Mouse (Mus musculus) liver, postnatal 0 days (tissue): ENCODE measurements around the gene Bend4.

ENCODE experiments used
- CTCF ChIP-seq: sonication (generic); IDR thresholded peaks from 2 replicates; pipeline ENCODE4 v1.5.1; 2016; ENCODE audit warnings: antibody characterized with exemption, low read depth
- EP300 ChIP-seq: IDR thresholded peaks from 2 replicates; pipeline ENCODE4 v1.6.1; 2016; ENCODE audit warnings: antibody characterized with exemption, low read depth, mild to moderate bottlenecking

DNA sequence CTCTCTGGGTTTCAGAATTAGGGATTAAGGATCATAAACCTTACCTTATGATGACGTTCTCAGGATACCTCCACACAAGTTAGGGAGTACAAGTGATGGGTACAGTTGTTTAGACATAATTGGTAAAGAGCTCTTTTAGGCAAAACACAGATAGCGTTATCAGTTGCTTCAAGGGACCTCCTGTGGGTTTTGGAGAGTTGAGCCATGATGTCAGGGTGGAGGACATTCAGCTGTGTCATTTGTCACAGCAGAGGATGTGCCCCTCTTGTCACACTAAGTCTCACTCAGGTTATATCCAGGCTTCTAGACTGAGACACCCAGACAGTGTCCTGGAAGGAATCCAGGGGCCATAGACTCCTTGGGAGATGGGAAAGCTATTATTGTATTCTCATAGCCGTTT is 36.8 kb upstream of the Bend4 start:
- TF ChIP-seq CTCF (no peak), EP300 (no peak)
